Comparison of ENCODE assay signal across 8 mouse cellular contexts in the genomic region with DNA sequence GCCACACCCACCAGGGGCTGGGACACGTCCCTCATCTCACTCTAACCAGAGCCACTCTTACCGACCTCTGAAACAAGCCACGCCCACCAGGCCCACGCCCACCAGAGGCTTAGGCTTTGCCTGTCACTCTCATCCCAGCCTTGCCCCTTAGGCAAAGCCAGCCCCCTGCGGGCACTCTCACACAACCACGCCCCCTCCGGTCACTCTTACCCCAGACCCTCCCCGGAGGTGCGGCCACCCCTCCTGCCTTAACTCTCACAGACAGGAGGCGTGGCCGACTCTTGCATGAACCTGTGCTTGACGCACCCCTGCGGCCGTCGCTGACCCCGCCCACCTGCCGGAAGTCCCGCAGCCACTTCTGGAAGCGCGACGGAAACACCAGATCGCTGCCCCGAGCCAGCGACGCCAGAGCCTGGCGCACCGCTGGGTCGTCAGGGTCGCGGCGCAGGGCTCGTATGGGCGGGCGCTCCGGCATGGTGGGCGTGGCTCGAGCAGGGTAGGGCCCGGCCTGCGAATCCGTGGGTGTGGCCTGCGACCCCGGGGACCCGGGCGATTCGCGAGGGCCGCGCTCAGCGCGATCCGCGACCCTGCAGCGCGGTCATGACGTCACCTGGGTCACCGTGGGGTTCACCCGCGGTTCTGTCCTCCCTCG. TPM values are rescaled to one million over a fixed set of nuclear protein-coding genes. Genes with fewer than 3 reads are reported as not detected.
DNase-seq lines count a peak whose midpoint lies in the region; ATAC-seq and TF ChIP-seq lines count a peak whose summit lies in the region.

No protein-coding gene starts in this region.

- TF ChIP-seq POLR2A in lung, adult 2 months (IDR thresholded peaks at IDR 0.05; ENCODE audit: borderline replicate concordance, extremely low read depth, low read depth, low read length) = peak; percentile 73; the same call in 1 of the 2 replicates
- TF ChIP-seq POLR2A in thymus, adult 2 months (IDR thresholded peaks at IDR 0.05; ENCODE audit: control insufficient read depth, extremely low read depth, insufficient read depth, low read length, poor library complexity) = peak; percentile 71; the same call in 1 of the 2 replicates

- H3K27ac ChIP-seq in forebrain, embryonic 14.5 days (ENCODE audit: low read depth, low read length) = peak overlapping the region; percentile 96
- H3K27ac ChIP-seq in thymus, adult 2 months (ENCODE audit: control insufficient read depth, insufficient read depth, low read length) = peak overlapping the region; percentile 90

- intact Hi-C loops in heart, postnatal 14 days (cut with DNase I) = no loop called here

- no peaks in the 10 kb centered on the region for H3K9me3 ChIP-seq in forebrain, embryonic 14.5 days (replicated peaks; ENCODE audit: control insufficient read depth, low read length)

- peak overlapping the region; percentile 71 for H3K4me3 ChIP-seq in forebrain, embryonic 14.5 days (ENCODE audit: low read depth, low read length)
- H3K4me3 ChIP-seq in lung, adult 2 months (replicated peaks; ENCODE audit: extremely low read depth, low read depth, low read length) = peak overlapping the region; percentile 87
- peak overlapping the region; percentile 84 for H3K4me3 ChIP-seq in thymus, adult 2 months (ENCODE audit: control insufficient read depth, insufficient read depth, low read length)

- no peaks in the 10 kb centered on the region for H3K27me3 ChIP-seq in forebrain, embryonic 14.5 days (replicated peaks; ENCODE audit: control insufficient read depth, insufficient read depth, low read length)
- H3K27me3 ChIP-seq in thymus, adult 2 months (ENCODE audit: control insufficient read depth, insufficient read depth, low read length) = no peaks in the 10 kb centered on the region

- peak; percentile 45 for ATAC-seq in forebrain, embryonic 14.5 days
- ATAC-seq in neutrophil, adult 5-6 weeks (ENCODE audit: extremely low read depth, insufficient number of reproducible peaks, low FRiP score, poor library complexity, severe bottlenecking) = peak; percentile 29

- H3K4me2 ChIP-seq in forebrain, embryonic 14.5 days (ENCODE audit: low read length) = peak overlapping the region; percentile 63

- H3K4me1 ChIP-seq in forebrain, embryonic 14.5 days (ENCODE audit: control insufficient read depth, insufficient read depth, low read length) = no peaks in the 10 kb centered on the region
- no peaks in the 10 kb centered on the region for H3K4me1 ChIP-seq in lung, adult 2 months (ENCODE audit: control insufficient read depth, insufficient read depth, low read length)
- peaks cover 4% of the 10 kb centered on the region for H3K4me1 ChIP-seq in thymus, adult 2 months (replicated peaks; ENCODE audit: control insufficient read depth, insufficient read depth, low read length)

- H3K9ac ChIP-seq in forebrain, embryonic 14.5 days (ENCODE audit: low read length) = peak overlapping the region; percentile 73

- DNase-seq in ES-CJ7 (ENCODE audit: low read depth, low spot score) = peak; percentile 98
- peak; percentile 90 for DNase-seq in cerebellum, adult 11 months
- DNase-seq in forebrain, embryonic 14.5 days (ENCODE audit: low spot score) = peak; percentile 93
- DNase-seq in heart, postnatal 14 days = peak; percentile 92 to 95
- peak; percentile 92 to 94 for DNase-seq in layer of hippocampus, adult 18-20 months (ENCODE audit: low spot score in 2 of 2)
- DNase-seq in lung, adult 2 months = no peak
- peak; percentile 92 for DNase-seq in thymus, adult 2 months

- no peak for TF ChIP-seq CTCF in lung, adult 2 months (IDR thresholded peaks at IDR 0.05; ENCODE audit: insufficient read depth, low read length)
- peak; percentile 59; the same call in 1 of the 2 replicates for TF ChIP-seq CTCF in thymus, adult 2 months (IDR thresholded peaks at IDR 0.05; ENCODE audit: borderline replicate concordance, control insufficient read depth, extremely low read depth, insufficient read depth, low read length, poor library complexity)

- no peaks in the 10 kb centered on the region for H3K36me3 ChIP-seq in forebrain, embryonic 14.5 days (ENCODE audit: control insufficient read depth, insufficient read depth, low read length)
- no peaks in the 10 kb centered on the region for H3K36me3 ChIP-seq in thymus, adult 2 months (ENCODE audit: control insufficient read depth, insufficient read depth, low read length)

- WGBS in forebrain, embryonic 14.5 days = under 1% methylated on average over 58 of the region's 59 CpGs
- under 1% methylated on average over 58 of the region's 59 CpGs for WGBS in lung, adult 2 months
- under 1% methylated on average over 59 of the region's 59 CpGs for WGBS in thymus, adult 2 months

RNA-seq across cellular contexts. Expression of a gene that starts 53.7 kb away (rescaled TPM):
- polyA plus RNA-seq in forebrain, embryonic 14.5 days (2014; fragmentation: Nextera tagmentation; extraction: Ambion mirVana) = 109 and 139 TPM in 2 replicates
- 100 to 1,000 TPM; 117 to 121 TPM for total RNA-seq in heart, postnatal 14 days (2021)
- total RNA-seq in layer of hippocampus, adult 18-20 months (2021) = 10 to 100 TPM; 92.2 to 98.4 TPM
- polyA plus RNA-seq in lung, adult 2 months (2012; rRNA removed) = 241 and 301 TPM in 2 replicates
- 43.3 and 63.0 TPM in 2 replicates for total RNA-seq in neutrophil, adult 5-6 weeks (2017)
- 497 and 584 TPM in 2 replicates for polyA plus RNA-seq in thymus, adult 2 months (2012; rRNA removed)
